ENCODE assay signal across 8 mouse cellular contexts in genomic region chr8:4324983-4325750, GRCm38 (mm10). TPM values are rescaled to one million over a fixed set of nuclear protein-coding genes. Genes with fewer than 3 reads are reported as not detected.
DNase-seq lines count a peak whose midpoint lies in the region; ATAC-seq and TF ChIP-seq lines count a peak whose summit lies in the region.

Gene Ccl25 (plus strand): TSS chr8:4325210.
Gene Elavl1 (minus strand): TSS chr8:4325413.

- H3K9me3 ChIP-seq in embryonic facial prominence, embryonic 14.5 days (ENCODE audit: control insufficient read depth, low read length): no peaks in the 10 kb centered on the region
- no peaks in the 10 kb centered on the region for H3K9me3 ChIP-seq in limb, embryonic 13.5 days
- H3K9me3 ChIP-seq in midbrain, embryonic 16.5 days (replicated peaks; ENCODE audit: control insufficient read depth, low read length, poor library complexity, severe bottlenecking): no peaks in the 10 kb centered on the region

- peaks cover 45% of the 10 kb centered on the region for H3K36me3 ChIP-seq in embryonic facial prominence, embryonic 14.5 days (ENCODE audit: control insufficient read depth, insufficient read depth, low read length)
- peaks cover 36% of the 10 kb centered on the region for H3K36me3 ChIP-seq in heart, adult 2 months (ENCODE audit: control insufficient read depth, insufficient read depth, low read length)
- H3K36me3 ChIP-seq in limb, embryonic 13.5 days: peaks cover 49% of the 10 kb centered on the region
- peaks cover 3% of the 10 kb centered on the region; the same call in 1 of the 2 replicates for H3K36me3 ChIP-seq in midbrain, embryonic 16.5 days (ENCODE audit: control insufficient read depth, insufficient read depth, low read length)

- under 1% methylated on average over 60 of the region's 78 CpGs for WGBS in embryonic facial prominence, embryonic 14.5 days
- under 1% methylated on average over 78 of the region's 78 CpGs for WGBS in heart, adult 2 months
- 1% methylated on average over 78 of the region's 78 CpGs for WGBS in limb, embryonic 13.5 days
- WGBS in midbrain, embryonic 16.5 days: under 1% methylated on average over 50 of the region's 78 CpGs

- H3K79me2 ChIP-seq in heart, adult 2 months (replicated peaks; ENCODE audit: control insufficient read depth, insufficient read depth, low read length): peaks cover 16% of the 10 kb centered on the region

- DNase-seq in 3T3-L1 (ENCODE audit: low read depth, low spot score): peak; percentile 93
- DNase-seq in adrenal gland, postnatal 4 days (ENCODE audit: low spot score in 2 of 2): peak; percentile 94
- peak; percentile 97 for DNase-seq in embryonic facial prominence, embryonic 14.5 days (ENCODE audit: low spot score)
- peak; percentile 97 to 98 for DNase-seq in heart, adult 2 months
- DNase-seq in kidney, adult 8-10 months: peak; percentile 95 to 96
- peak; percentile 98 for DNase-seq in spleen, postnatal 10 days (ENCODE audit: low spot score in 2 of 2)

- ATAC-seq in embryonic facial prominence, embryonic 14.5 days (ENCODE audit: low read depth): peak; percentile 99
- peak; percentile 98 for ATAC-seq in limb, embryonic 13.5 days (ENCODE audit: low FRiP score, low read depth)
- peak; percentile 99 for ATAC-seq in midbrain, embryonic 16.5 days

- peak within 1 kb of the TSS; percentile 91 for H3K4me2 ChIP-seq in embryonic facial prominence, embryonic 14.5 days (ENCODE audit: low read depth, low read length)
- H3K4me2 ChIP-seq in limb, embryonic 13.5 days (replicated peaks): peak within 1 kb of the TSS; percentile 89
- peak within 1 kb of the TSS; percentile 85 for H3K4me2 ChIP-seq in midbrain, embryonic 16.5 days (ENCODE audit: low read length)

- H3K27ac ChIP-seq in embryonic facial prominence, embryonic 14.5 days (replicated peaks; ENCODE audit: low read depth, low read length): peak within 1 kb of the TSS; percentile 88
- H3K27ac ChIP-seq in heart, adult 2 months: peak within 1 kb of the TSS; percentile 90
- peak within 1 kb of the TSS; percentile 91 for H3K27ac ChIP-seq in limb, embryonic 13.5 days
- peak within 1 kb of the TSS; percentile 87 for H3K27ac ChIP-seq in midbrain, embryonic 16.5 days (ENCODE audit: low read length)

- TF ChIP-seq EP300 in heart, adult 2 months (IDR thresholded peaks at IDR 0.05; ENCODE audit: insufficient read depth, low read depth, low read length): no peak

- no peak for TF ChIP-seq CTCF in heart, adult 2 months (IDR thresholded peaks at IDR 0.05)

- peak; percentile 79 for TF ChIP-seq POLR2A in heart, adult 2 months (IDR thresholded peaks at IDR 0.05; ENCODE audit: insufficient read depth, low read depth, low read length)

- no peaks in the 10 kb centered on the region for H3K27me3 ChIP-seq in embryonic facial prominence, embryonic 14.5 days (replicated peaks; ENCODE audit: control insufficient read depth, insufficient read depth, low read length)
- no peaks in the 10 kb centered on the region for H3K27me3 ChIP-seq in heart, adult 2 months (ENCODE audit: control insufficient read depth, insufficient read depth, low read length)
- H3K27me3 ChIP-seq in limb, embryonic 13.5 days: no peaks in the 10 kb centered on the region
- H3K27me3 ChIP-seq in midbrain, embryonic 16.5 days (ENCODE audit: control insufficient read depth, insufficient read depth, low read depth, low read length): no peaks in the 10 kb centered on the region

- peak within 1 kb of the TSS; percentile 60 for H3K4me3 ChIP-seq in embryonic facial prominence, embryonic 14.5 days (ENCODE audit: low read depth, low read length)
- peak within 1 kb of the TSS; percentile 79 for H3K4me3 ChIP-seq in heart, adult 2 months
- H3K4me3 ChIP-seq in limb, embryonic 13.5 days: peak within 1 kb of the TSS; percentile 92
- H3K4me3 ChIP-seq in midbrain, embryonic 16.5 days (ENCODE audit: low read depth, low read length): peak within 1 kb of the TSS; percentile 93

- intact Hi-C loops in heart, adult 2 months (cut with DNase I): loop anchor here (2.0 to 10.0 kb wide), 4 partner anchors 50 to 167 kb away; partner anchors contain the start of genes Cers4, Evi5l and Timm44

- H3K4me1 ChIP-seq in embryonic facial prominence, embryonic 14.5 days (ENCODE audit: control insufficient read depth, insufficient read depth, low read length): peaks cover 9% of the 10 kb centered on the region; the same call in 1 of the 2 replicates
- H3K4me1 ChIP-seq in heart, adult 2 months (ENCODE audit: control insufficient read depth, insufficient read depth, low read length): peaks cover 16% of the 10 kb centered on the region
- H3K4me1 ChIP-seq in limb, embryonic 13.5 days: peaks cover 37% of the 10 kb centered on the region
- peaks cover 34% of the 10 kb centered on the region for H3K4me1 ChIP-seq in midbrain, embryonic 16.5 days (ENCODE audit: control insufficient read depth, insufficient read depth, low read length)

- peak within 1 kb of the TSS; percentile 98 for H3K9ac ChIP-seq in embryonic facial prominence, embryonic 14.5 days (ENCODE audit: low read depth, low read length)
- peak within 1 kb of the TSS; percentile 95 for H3K9ac ChIP-seq in heart, adult 2 months (ENCODE audit: low read depth, low read length)
- peak within 1 kb of the TSS; percentile 99 for H3K9ac ChIP-seq in limb, embryonic 13.5 days
- peak within 1 kb of the TSS; percentile 97 for H3K9ac ChIP-seq in midbrain, embryonic 16.5 days (ENCODE audit: low read depth, low read length)

RNA-seq across cellular contexts. Expression of gene Ccl25, which starts in this region (rescaled TPM):
- total RNA-seq in adrenal gland, postnatal 4 days (2021): 10 to 100 TPM; 22.7 to 26.9 TPM
- polyA plus RNA-seq in embryonic facial prominence, embryonic 14.5 days (2014; fragmentation: Nextera tagmentation; extraction: Ambion mirVana): 10.2 and 11.2 TPM in 2 replicates
- 1 to 10 TPM; 2.9 to 5.1 TPM for total RNA-seq in heart, adult 2 months (2021)
- polyA plus RNA-seq in heart, adult 2 months (2012; rRNA removed): 2.5 and 3.5 TPM in 2 replicates
- polyA plus RNA-seq in limb, embryonic 13.5 days (2015; fragmentation: Nextera tagmentation; extraction: Ambion mirVana): 19.9 and 20.4 TPM in 2 replicates
- 18.4 and 18.8 TPM in 2 replicates for polyA plus RNA-seq in midbrain, embryonic 16.5 days (2015; fragmentation: Nextera tagmentation; extraction: Ambion mirVana)

RNA-seq across cellular contexts. Expression of gene Elavl1, which starts in this region (rescaled TPM):
- 10 to 100 TPM; 86.6 to 95.6 TPM for total RNA-seq in adrenal gland, postnatal 4 days (2021)
- 217 and 226 TPM in 2 replicates for polyA plus RNA-seq in embryonic facial prominence, embryonic 14.5 days (2014; fragmentation: Nextera tagmentation; extraction: Ambion mirVana)
- 10 to 100 TPM; 60.0 to 61.1 TPM for total RNA-seq in heart, adult 2 months (2021)
- polyA plus RNA-seq in heart, adult 2 months (2012; rRNA removed): 25.9 and 32.5 TPM in 2 replicates
- 268 and 283 TPM in 2 replicates for polyA plus RNA-seq in limb, embryonic 13.5 days (2015; fragmentation: Nextera tagmentation; extraction: Ambion mirVana)
- 85.9 and 100 TPM in 2 replicates for polyA plus RNA-seq in midbrain, embryonic 16.5 days (2015; fragmentation: Nextera tagmentation; extraction: Ambion mirVana)

Comparison
In these comparisons a context has a peak if more than half of its experiments do, and no peak if none do; other contexts are left out.
1. Peak in every context shown above with its lines: DNase-seq, ATAC-seq, H3K4me3 ChIP-seq and H3K27ac ChIP-seq.